Mouse (Mus musculus): ENCODE measurements at regions not wholly inside any gene's neighbourhood (a gene's known extent, or its start where the extent isn't known, plus 50 kb on each side); places are given as distances from the start of the nearest gene placed in this dataset.

- no peak for ATAC-seq (replicated peaks in 1 of 2; ENCODE audit: insufficient read depth in 1 of 2, low FRiP score in 2 of 2, low TSS enrichment in 1 of 2, low read depth in 1 of 2, poor library complexity in 2 of 2, severe bottlenecking in 2 of 2)
These were observed 71.9 kb downstream of the 1810010D01Rik start for GRCm38 (mm10) chr7:145135971-145136370.

GRCm38 (mm10) chr7:145132506-145132905 is 75.4 kb downstream of the 1810010D01Rik start:
- no peak for ATAC-seq (replicated peaks in 1 of 2; ENCODE audit: insufficient read depth in 1 of 2, low FRiP score in 2 of 2, low TSS enrichment in 1 of 2, low read depth in 1 of 2, poor library complexity in 2 of 2, severe bottlenecking in 2 of 2)

DNA sequence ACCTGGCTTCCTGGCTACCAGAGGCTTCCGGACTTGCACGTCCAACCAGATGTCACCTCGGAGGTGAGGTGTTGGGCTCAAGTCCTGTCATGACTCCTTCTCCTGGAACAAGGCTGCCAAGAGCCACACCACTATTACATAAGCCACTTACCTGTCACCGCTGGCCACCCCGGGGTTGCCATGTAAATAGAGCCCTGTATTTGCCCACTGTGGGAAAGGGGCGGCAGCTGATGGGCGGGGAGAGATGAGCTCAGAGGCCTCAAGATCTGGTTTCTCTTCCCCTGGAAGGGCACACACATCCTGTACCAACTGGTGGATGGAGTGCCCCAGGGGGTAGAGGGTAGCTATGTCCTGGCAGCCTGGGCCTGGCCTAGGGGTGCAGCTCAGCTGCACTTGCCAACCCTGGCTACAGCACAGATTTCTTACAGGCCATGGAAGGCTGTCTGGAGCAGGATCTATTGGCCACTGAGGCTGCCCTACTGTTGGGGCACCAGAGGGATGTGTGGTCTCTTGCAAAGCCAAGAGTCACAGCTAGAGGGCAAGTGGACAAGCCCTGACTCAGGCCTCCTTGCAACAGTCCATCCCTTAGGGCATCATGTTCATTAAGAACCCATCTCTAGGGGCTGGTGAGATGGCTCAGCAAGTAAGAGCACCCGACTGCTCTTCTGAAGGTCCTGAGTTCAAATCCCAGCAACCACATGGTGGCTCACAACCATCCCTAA is 76.3 kb downstream of the 1810010D01Rik start:
- peak; percentile 57 for ATAC-seq (replicated peaks in 1 of 2; ENCODE audit: insufficient read depth in 1 of 2, low FRiP score in 2 of 2, low TSS enrichment in 1 of 2, low read depth in 1 of 2, poor library complexity in 2 of 2, severe bottlenecking in 2 of 2)

DNA sequence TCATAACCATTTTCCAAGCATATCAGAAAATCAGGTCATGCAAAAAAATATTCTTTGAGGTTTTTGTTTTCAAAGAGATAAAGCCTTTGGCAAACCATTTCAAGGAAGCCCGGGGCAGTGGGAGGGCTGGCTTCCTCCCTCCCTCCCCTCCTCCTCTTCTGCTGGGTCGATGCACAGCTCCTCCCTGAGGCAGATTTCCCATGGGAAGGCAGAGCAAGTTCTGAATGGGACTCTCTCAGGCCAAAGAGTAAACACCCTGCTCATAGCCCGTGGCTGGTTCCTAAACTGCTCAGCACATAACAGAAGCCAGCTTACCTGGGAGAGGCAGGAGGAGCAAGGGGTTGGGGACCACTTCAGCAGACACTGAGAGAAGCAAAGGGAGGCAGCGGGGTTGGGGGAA is 77.9 kb downstream of the 1810010D01Rik start:
- no peak for ATAC-seq (replicated peaks in 1 of 2; ENCODE audit: insufficient read depth in 1 of 2, low FRiP score in 2 of 2, low TSS enrichment in 1 of 2, low read depth in 1 of 2, poor library complexity in 2 of 2, severe bottlenecking in 2 of 2)

GRCm38 (mm10) chr7:145127661-145128060 is 80.3 kb downstream of the 1810010D01Rik start:
- ATAC-seq (replicated peaks in 1 of 2; ENCODE audit: insufficient read depth in 1 of 2, low FRiP score in 2 of 2, low TSS enrichment in 1 of 2, low read depth in 1 of 2, poor library complexity in 2 of 2, severe bottlenecking in 2 of 2), result no peak

GRCm38 (mm10) chr7:145127180-145127579 is 80.7 kb downstream of the 1810010D01Rik start:
- ATAC-seq (replicated peaks in 1 of 2; ENCODE audit: insufficient read depth in 1 of 2, low FRiP score in 2 of 2, low TSS enrichment in 1 of 2, low read depth in 1 of 2, poor library complexity in 2 of 2, severe bottlenecking in 2 of 2), result no peak

- ATAC-seq (replicated peaks in 1 of 2; ENCODE audit: insufficient read depth in 1 of 2, low FRiP score in 2 of 2, low TSS enrichment in 1 of 2, low read depth in 1 of 2, poor library complexity in 2 of 2, severe bottlenecking in 2 of 2), result no peak
These were observed 83.8 kb downstream of the 1810010D01Rik start for GRCm38 (mm10) chr7:145123996-145124601.

DNA sequence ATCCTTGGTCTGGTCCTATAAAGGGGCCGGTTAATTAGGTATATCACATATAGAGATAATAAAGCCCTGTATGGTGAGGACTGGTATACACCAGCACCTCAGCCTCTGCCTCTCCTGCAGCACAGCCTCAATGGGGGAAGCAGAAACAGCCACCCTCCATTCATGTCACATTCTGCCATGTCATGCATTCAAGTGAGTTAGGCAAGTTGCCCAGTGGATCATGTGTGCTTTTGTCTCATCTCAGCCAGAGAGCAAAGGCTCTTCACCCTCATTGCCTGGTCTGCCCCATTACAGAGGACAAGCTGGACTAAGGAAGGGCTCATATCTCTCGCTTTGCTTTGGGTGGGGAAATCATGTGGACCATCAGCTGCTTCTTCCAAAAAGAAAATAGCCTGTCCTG is 85.4 kb downstream of the 1810010D01Rik start:
- peak; percentile 49 to 50; a peak in 3 of 4 replicates for ATAC-seq (replicated peaks in 1 of 2; ENCODE audit: insufficient read depth in 1 of 2, low FRiP score in 2 of 2, low TSS enrichment in 1 of 2, low read depth in 1 of 2, poor library complexity in 2 of 2, severe bottlenecking in 2 of 2)

DNA sequence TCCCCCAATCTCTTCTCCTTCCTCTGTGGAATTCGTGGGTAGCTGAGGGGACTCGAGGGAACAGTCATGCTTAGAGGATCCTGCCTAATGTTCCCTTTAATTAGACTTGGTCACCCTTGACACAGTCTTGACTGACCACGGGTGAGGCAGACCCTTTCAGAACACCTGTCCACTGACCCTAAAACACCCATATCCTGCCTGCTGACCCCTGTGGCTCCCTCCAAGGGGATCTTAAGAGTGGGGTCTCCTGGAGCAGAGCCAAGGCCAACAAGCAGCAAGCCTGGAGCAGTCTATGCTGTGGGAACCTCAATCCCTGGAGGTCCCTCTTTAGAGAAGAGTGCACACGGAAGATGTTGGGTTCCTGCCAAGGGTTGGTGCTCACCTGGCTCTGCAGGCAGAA is 89.5 kb downstream of the 1810010D01Rik start:
- no peak for ATAC-seq (replicated peaks in 1 of 2; ENCODE audit: insufficient read depth in 1 of 2, low FRiP score in 2 of 2, low TSS enrichment in 1 of 2, low read depth in 1 of 2, poor library complexity in 2 of 2, severe bottlenecking in 2 of 2)

DNA sequence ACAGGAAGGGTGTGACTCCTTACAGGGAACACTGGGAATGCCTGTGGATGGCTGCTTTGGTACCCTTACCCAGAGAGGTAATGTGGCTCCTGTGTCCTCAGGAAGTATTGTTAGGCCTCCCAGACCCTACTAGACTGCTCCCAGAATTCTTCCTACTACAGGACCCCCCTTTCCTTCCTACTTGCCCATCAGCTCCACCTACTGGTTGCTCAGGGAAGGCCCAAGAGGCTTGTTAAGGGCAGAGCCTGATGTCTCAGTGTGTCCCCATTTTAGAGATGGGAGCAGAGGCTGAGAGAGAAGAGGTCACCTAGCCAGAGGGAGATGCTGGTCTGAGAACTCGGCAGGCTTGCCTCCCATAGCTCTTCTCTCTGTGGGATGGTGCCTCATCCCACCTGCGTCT is 93.3 kb downstream of the 1810010D01Rik start:
- ATAC-seq (replicated peaks in 1 of 2; ENCODE audit: insufficient read depth in 1 of 2, low FRiP score in 2 of 2, low TSS enrichment in 1 of 2, low read depth in 1 of 2, poor library complexity in 2 of 2, severe bottlenecking in 2 of 2), result no peak

- ATAC-seq (replicated peaks in 1 of 2; ENCODE audit: insufficient read depth in 1 of 2, low FRiP score in 2 of 2, low TSS enrichment in 1 of 2, low read depth in 1 of 2, poor library complexity in 2 of 2, severe bottlenecking in 2 of 2), result no peak
These were observed 93.8 kb downstream of the 1810010D01Rik start for GRCm38 (mm10) chr7:145114145-145114544.

GRCm38 (mm10) chr7:145112887-145113531 is 94.9 kb downstream of the 1810010D01Rik start:
- no peak for ATAC-seq (replicated peaks in 1 of 2; ENCODE audit: insufficient read depth in 1 of 2, low FRiP score in 2 of 2, low TSS enrichment in 1 of 2, low read depth in 1 of 2, poor library complexity in 2 of 2, severe bottlenecking in 2 of 2)

DNA sequence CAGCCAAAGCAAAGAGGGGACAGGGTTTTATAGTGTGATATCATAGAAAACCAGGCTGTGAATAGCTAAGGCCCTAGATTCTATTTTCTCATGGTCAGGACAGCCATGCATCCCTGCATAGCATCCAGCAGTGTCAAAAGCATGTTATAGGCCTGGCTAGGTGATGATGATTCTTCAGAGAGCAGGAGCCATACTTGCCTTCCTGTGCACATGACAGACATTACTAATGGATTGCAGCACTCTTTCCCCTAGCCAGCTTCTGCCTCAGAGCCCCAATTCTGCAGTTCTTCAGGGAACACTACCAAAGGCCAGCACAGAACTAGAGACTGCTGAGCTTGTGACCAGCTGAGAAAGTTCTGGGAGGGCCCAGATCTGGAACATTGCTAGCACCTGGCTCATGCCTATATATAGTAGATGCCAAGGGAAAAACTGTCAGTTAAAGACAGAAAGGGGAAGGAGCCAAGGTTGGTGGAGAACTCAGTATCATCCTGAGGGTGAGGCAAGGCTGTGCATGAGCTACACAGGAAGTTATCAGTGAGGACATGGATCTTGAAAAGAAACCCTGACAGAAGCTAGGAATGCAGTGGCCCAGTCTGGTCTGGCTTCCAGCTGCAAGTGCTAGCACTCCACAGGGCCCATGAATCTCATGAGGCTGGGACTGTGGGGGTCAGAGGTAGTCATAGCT is 95.6 kb downstream of the 1810010D01Rik start:
- peak in 1 of 2 experiments; percentile 14; a peak in 1 of 4 replicates for ATAC-seq (replicated peaks in 1 of 2; ENCODE audit: insufficient read depth in 1 of 2, low FRiP score in 2 of 2, low TSS enrichment in 1 of 2, low read depth in 1 of 2, poor library complexity in 2 of 2, severe bottlenecking in 2 of 2)

GRCm38 (mm10) chr7:145111252-145112131 is 96.4 kb downstream of the 1810010D01Rik start:
- peak; percentile 74 to 81 for ATAC-seq (replicated peaks in 1 of 2; ENCODE audit: insufficient read depth in 1 of 2, low FRiP score in 2 of 2, low TSS enrichment in 1 of 2, low read depth in 1 of 2, poor library complexity in 2 of 2, severe bottlenecking in 2 of 2)

DNA sequence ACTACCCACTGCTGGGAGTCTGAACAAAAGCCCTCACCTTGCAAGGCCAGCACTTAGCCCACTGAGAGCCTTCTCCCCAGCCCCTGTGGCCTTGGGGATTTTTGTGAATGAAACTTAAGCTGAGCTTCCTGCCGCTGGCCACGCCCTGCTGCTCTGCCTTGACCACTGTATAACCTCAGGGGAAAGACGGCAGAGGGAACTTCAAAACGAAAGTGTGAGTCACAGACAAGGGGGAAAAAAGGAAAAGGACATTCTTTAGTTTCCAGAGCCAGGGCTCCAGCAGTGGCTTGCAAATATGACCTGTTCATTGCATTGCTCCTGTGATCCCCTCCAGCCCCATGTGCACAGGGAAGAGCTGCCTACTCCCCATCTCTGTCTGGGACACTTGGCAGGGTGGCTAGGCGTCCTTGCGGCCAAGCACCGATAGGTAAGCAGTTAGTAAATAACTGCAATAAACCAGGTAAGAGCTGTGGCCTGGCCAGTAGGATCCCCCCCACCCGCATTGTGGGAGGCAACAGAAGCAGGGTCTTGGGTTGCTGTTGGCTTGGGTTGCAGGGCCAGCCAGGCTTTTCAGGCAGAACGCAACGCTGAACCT is 97.2 kb downstream of the 1810010D01Rik start:
- ATAC-seq (replicated peaks in 1 of 2; ENCODE audit: insufficient read depth in 1 of 2, low FRiP score in 2 of 2, low TSS enrichment in 1 of 2, low read depth in 1 of 2, poor library complexity in 2 of 2, severe bottlenecking in 2 of 2), result peak; percentile 18 to 30

- no peak for ATAC-seq (replicated peaks in 1 of 2; ENCODE audit: insufficient read depth in 1 of 2, low FRiP score in 2 of 2, low TSS enrichment in 1 of 2, low read depth in 1 of 2, poor library complexity in 2 of 2, severe bottlenecking in 2 of 2)
These were observed 97.9 kb downstream of the 1810010D01Rik start for GRCm38 (mm10) chr7:145110028-145110427.

- ATAC-seq (replicated peaks in 1 of 2; ENCODE audit: insufficient read depth in 1 of 2, low FRiP score in 2 of 2, low TSS enrichment in 1 of 2, low read depth in 1 of 2, poor library complexity in 2 of 2, severe bottlenecking in 2 of 2), result no peak
These were observed 98.4 kb downstream of the 1810010D01Rik start for GRCm38 (mm10) chr7:145109471-145109870.
